Mouse (Mus musculus): ENCODE measurements around the gene Sstr2.
A peak's percentile ranks its signal among the peaks of the same experiment; 100 is the strongest.

Sstr2 gene

GRCm38 (mm10) chr11:113618672-113619419 is at the start of gene Sstr2:
TSS of gene Sstr2 (plus strand) at chr11:113619342.
- peak; percentile 87 to 89 for DNase-seq (ENCODE audit: low spot score in 2 of 2)

GRCm38 (mm10) chr11:113571616-113572015 is 47.5 kb upstream of the Sstr2 start:
- no peak for DNase-seq (ENCODE audit: low spot score in 2 of 2)

- no peak for DNase-seq (ENCODE audit: low spot score in 2 of 2)
These were observed 46.5 kb upstream of the Sstr2 start for GRCm38 (mm10) chr11:113572641-113573040.

DNA sequence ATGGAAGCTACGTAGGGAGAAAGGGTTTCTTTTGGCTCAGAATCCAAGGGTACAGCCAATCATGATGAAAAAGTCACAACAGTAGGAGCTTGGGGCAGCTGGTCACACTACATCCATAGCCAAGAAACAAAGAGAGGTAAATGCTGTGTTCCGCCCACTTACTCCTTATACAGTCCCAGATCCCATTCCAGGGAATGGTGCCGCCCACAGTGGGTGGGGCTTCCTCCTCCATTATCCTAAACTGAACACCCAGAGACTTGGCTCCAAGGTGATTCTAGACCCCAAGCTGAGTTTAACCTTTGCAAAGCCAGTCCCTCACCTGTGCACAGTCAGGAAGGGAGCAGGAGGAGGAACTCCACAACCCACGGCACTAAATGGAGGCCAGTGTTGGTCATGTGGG is 41.9 kb upstream of the Sstr2 start:
- DNase-seq (ENCODE audit: low spot score in 2 of 2), result no peak

GRCm38 (mm10) chr11:113583879-113584661 is 35.1 kb upstream of the Sstr2 start:
- no peak for DNase-seq (ENCODE audit: low spot score in 2 of 2)

DNA sequence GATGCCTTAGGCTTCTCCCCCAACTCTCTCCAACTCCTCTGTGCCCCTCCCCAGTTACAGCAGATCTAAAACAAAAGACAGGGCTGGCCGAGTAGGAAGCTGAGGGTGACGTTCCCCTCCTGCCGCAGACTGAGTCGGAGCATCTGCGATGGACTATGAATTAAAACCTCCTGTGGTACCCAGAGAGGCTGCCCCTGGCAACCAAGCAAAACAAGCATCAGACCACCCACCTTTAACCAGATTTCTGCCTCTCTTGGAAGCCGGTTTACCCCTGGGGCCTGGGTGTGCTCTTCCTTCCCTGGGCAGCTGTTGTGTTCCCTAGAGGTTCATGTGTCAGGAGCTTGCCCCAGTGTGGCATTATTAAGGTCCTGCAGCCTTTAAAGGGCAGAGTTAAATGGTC is 32.7 kb upstream of the Sstr2 start:
- no peak for DNase-seq (ENCODE audit: low spot score in 2 of 2)

DNA sequence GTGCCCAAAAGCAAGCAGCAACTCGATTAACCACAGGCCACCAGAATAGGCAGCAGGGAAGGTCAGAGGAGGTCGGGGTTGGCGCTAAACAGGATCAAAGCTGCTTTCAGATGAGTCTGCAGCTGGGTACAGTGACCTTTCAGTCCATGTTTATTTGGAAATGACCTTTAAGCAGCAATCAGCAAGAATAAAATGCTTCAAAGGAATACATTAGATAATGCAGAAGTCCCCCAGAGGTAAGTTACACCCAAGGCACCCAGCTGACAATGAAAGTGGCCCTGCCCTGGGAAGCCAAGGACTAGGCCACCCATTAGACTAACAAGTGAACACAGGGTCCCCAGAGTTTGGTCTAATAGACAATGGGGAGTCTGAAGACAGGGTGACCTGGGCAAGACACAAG is 30.2 kb upstream of the Sstr2 start:
- no peak for DNase-seq (ENCODE audit: low spot score in 2 of 2)

DNA sequence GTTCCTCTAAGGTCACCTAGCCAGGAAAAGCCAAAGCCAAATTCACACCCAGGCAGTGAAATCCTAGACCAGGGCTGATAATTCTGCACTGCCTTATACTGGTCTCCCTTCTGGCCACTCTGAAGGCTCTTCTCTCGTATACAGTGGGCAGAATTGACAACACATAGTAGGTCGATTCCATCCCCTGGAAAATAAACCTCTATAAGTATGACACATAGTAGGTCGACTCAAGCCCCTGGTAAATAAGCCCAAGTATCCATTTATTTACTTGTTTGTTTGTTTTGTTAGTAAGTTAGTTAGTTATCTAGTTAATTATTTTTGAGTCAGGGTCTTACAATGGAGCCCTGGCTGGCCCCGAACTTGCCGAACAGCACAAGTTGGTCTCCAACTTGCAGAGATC is 24.0 kb upstream of the Sstr2 start:
- no peak for DNase-seq (ENCODE audit: low spot score in 2 of 2)

GRCm38 (mm10) chr11:113597632-113598031 is 21.5 kb upstream of the Sstr2 start:
- no peak for DNase-seq (ENCODE audit: low spot score in 2 of 2)

DNA sequence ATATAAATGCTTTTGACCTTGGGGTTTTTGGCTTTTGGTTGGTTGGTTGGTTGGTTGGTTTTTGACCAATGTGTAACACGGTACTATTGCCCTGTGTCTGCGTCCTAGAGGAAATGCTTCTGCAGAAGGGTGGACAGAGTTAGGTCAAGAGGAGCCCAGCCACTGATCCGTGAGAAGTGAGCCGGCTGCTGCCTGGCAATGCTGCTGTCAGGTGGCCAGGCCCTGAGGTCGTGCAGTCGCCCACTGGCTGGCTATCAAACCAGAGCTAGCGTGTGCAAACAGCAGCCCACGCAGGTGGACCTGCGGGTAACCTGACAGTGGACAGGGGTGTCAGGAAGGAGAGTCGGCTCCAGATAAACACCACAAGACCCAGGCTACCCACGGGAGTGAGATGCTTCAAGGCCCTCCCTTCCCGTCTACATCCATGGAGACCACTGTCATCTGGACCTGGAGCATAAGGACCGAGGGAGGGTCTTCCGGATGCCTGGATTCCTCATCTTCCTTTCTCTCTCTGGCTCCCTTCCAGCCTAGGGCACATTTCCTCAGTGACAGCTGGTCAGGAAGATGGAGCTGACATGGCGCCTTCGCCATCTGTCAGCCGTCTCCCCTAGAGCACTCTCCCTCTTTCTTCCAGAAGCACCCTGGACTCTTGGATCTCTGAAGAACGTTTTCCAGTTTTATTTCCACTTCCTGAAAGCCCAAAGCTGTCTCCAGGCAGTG is 18.5 kb upstream of the Sstr2 start:
- DNase-seq (ENCODE audit: low spot score in 2 of 2), result no peak

DNA sequence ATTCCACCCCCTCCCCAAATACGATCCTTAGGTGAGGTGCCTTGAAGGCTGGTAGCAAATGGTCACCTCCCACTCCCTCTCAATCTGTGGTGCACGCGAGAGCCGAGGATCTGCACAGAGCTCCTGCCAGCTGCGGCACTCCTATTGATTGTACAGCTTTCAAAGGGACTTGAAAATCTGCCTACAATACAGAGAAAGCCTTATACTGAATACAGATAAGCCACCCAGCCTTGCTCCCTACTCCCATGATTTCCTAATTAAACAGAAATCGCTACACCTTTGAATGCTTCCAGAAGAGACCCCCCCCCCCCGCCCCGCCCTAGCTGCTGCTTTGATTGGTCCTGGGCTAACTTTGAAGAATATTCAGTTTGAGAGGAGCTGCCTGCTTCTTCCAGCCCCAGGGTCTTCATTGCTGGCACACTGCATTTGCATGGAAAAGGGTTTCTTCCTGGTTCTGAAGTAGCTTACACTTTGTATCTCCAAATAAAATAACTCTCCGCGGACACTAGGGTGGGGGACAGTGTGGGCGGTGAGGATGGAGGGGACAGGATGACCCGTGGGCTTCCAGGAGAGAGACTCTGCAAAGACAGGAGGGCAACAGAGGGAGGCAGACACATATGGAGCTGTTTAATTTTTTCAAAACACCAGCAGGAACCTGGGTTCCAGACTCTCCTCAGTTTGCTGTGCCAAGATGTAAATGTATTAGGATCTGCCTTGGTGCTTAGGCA is 17.4 kb upstream of the Sstr2 start:
- DNase-seq (ENCODE audit: low spot score in 2 of 2), result no peak

DNA sequence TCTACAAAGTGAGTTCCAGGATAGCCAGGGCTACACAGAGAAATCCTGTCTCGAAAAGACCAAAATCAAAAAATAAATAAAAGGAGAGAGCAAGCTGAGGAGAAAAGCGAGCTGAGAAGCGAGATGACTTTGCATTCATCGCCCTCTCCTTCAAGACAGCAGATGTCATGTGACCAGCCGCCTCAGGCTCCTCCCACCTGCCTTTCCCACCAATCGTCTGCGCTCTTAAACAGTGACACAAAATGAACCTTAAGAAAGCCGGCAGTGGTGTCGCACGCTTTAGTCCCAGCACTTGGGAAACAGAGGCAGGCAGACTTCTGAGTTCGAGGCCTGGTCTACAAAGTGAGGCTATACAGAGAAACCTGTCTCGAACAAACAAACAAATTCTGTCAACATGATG is 11.6 kb upstream of the Sstr2 start:
- no peak for DNase-seq (ENCODE audit: low spot score in 2 of 2)

- DNase-seq (ENCODE audit: low spot score in 2 of 2), result no peak
These were observed 9.6 kb upstream of the Sstr2 start for GRCm38 (mm10) chr11:113609581-113609980.

DNA sequence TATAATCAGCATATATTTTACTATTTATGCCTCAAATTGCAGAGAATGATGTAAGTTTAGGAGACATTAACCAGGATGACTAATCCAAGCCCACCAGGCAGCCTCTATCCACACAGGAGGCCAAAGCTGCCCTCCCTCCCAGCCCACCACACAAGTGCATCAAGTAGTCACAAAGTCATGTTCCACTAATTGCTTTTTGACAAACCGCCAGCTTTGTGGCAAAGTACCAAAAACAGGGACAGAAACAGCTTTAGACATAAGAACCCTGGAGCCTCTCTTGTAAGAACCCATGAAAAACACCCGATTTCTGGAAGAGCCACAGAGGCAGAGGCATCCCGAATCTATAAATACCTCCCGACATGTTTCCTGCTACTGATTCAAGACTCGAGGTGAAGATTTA is 8.9 kb upstream of the Sstr2 start:
- DNase-seq (ENCODE audit: low spot score in 2 of 2), result peak; percentile 58 to 62

DNA sequence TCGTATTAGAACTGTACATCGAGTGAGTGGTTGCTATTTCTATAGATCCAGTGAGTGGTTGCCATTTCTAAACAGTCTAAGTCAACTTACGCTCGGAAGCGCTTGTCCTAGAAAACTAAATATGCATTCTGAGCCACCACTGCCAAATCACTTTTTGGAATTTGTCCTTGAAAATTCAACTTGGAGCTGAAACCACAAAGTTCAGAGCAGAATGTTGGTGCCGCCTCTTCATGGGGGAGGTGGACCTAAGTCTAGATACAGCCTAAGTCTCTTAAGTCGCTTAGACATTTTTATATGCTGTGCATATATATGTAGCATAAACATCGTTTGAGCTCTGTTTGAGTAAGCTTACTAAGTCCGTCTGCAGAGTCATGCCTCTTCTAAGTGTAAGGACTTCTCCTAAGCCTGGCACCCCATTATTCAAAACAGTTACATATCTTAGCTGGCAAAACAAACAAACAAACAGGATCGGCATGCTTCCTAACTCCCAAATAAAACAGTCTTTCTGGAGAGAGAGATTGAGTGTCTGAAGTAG is 8.0 kb upstream of the Sstr2 start:
- no peak for DNase-seq (ENCODE audit: low spot score in 2 of 2)

- peak; percentile 56 to 74 for DNase-seq (ENCODE audit: low spot score in 2 of 2)
These were observed 7.2 kb upstream of the Sstr2 start for GRCm38 (mm10) chr11:113611664-113612611.

DNA sequence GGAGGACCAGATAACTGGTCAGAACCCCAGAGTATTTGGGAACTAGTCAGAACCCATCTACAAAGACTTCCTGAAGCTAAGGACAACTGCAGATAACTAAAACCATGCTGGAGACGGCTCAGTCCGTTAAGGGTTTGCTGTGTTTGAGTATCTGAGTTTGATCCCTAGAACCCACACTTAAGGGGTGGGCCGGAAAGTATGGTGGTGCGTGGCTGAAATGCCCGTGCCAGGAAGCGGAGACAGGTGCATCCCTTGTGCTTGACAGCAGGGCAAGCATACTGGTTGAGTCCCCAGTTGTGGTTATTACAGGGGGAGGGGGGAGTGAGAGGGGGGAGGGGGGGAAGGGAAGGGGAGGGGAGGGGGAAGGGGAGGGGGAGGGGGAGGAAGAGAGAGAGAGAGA is 4.7 kb upstream of the Sstr2 start:
- no peak for DNase-seq (ENCODE audit: low spot score in 2 of 2)

DNA sequence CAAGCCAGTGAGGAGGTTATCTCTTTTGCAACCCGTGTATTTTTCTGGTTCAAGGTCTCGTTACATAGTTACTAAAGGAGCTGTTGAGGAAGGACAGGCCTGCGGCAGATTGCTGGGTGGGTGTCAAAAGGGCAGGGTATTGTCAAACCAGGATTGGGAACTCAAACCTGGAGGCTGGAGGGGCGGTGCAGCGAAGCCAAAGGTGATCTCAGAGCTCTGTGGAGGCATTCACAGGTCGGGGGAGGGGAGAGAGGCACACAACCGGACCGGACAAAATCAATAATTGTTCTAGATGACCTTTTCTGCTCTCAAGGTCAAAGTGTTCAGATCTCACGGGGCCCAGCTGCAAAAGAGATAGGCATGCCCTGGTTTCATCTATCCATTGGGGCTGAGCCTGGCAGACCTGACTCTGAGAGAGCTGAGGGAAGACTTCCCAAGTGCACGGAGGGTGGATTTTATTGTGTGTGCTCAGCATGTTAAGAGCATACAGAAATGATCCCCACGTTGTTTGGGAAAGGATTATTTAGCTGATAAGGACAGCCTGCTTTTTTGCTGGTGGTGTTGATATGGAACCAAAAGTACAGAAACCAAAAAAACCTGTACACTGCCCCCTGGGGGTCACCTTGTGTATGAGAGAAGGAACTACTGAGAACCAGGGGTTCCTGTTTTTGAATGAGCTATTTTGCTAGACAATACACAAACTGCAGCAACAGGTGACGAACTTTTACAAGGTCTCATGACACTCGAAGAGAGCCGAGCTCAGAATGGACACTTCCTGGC is 1.8 kb upstream of the Sstr2 start:
- peak; percentile 75 to 81 for DNase-seq (ENCODE audit: low spot score in 2 of 2)

DNA sequence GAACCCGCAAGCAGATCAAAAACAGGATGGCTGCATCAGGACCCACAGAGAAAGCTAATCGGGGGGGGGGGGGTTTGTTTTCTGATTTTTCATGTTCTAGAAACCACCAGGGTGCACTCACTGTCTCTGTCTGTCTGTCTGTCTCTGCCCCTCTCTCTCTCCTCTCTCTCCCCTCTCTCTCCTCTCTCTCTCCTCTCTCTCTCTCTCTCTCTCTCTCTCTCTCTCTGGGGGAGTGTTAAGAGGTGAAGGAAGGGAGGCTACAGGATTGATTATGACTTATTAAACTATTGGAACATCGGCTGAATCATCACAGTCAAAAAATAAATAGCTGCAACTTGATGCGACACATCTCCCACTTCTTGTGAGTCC is 855 bp upstream of the Sstr2 start:
- DNase-seq (ENCODE audit: low spot score in 2 of 2), result no peak
